Mouse (Mus musculus) cerebellum, adult (tissue): ENCODE results near the gene Suclg2.

Source experiments
- ATAC-seq: cut with Nextera tagmentation; 2 replicates; pipeline ENCODE4 v1.9.2; 2017; ENCODE audit warnings: mild to moderate bottlenecking, moderate library complexity, mixed read lengths; ENCODE audit not compliant: insufficient number of reproducible peaks, low FRiP score, low TSS enrichment

Gene Suclg2

GRCm38 (mm10) chr6:95574389-95574788 lies 144.2 kb downstream of the Suclg2 start:
- ATAC-seq: no peak

GRCm38 (mm10) chr6:95573035-95573759 lies 145.4 kb downstream of the Suclg2 start:
- ATAC-seq: no peak

DNA sequence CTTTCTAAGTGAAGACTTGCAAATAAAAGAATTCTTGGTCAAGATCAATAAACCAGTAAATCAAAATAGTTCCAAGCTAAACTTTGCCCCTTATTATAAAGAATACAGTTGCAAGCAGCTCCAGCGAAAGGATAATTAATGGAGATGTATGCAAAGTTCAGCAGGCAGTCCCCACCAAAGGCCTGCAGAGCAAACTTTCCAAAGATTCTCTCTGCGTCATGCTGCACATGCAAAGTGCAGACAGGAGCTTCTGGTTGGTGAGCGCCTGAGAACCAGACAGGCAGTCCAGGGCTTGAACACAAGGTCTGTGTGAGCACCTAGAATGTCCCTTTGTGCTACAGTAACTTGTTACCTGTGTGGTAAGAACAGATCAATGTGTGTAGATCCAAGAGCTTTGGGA lies 147.0 kb downstream of the Suclg2 start:
- ATAC-seq: no peak

- ATAC-seq: no peak
These were observed 155.1 kb downstream of the Suclg2 start for GRCm38 (mm10) chr6:95563355-95564009.

GRCm38 (mm10) chr6:95556320-95556719 lies 162.3 kb downstream of the Suclg2 start:
- ATAC-seq: no peak

GRCm38 (mm10) chr6:95552339-95552950 lies 166.2 kb downstream of the Suclg2 start:
- ATAC-seq: no peak

DNA sequence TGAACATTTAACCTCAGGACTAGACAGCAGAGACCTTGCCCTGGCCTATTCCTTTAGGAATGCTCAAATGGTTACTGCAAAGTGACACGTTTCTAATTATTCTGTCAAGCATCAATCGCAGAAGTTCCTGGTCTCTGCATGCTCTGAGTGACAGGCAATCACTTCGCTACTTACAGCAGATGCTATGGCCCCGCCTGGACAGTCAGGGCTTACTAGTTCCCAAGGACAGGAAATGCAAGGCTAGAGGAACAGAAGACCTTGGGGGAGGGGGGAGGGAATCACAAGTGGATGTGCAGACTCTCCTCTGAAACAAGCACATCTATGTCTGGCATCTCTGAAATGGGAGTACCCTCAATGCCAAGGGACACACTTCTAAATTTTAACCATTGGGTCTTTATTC lies 167.6 kb downstream of the Suclg2 start:
- no peak for ATAC-seq

GRCm38 (mm10) chr6:95546189-95546832 lies 172.3 kb downstream of the Suclg2 start:
- no peak for ATAC-seq

DNA sequence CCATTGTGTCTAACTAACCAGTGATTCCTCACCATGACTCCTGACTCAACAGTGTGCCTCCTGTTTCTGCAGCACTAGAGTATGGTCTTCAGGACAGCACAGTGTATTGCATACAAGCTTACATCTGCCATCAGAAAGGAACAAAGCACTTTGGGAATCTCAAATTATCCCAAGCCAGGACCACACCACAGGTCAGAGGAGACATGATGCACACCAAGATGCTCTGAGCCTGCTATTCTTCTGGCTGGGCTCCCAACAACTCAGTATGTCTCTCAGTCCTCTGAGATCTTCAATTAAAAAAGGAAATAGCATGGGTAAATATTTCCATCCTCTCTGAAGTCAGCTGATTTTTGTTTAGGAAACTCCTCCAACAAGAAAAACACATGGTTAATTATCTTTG lies 172.9 kb downstream of the Suclg2 start:
- ATAC-seq: no peak

DNA sequence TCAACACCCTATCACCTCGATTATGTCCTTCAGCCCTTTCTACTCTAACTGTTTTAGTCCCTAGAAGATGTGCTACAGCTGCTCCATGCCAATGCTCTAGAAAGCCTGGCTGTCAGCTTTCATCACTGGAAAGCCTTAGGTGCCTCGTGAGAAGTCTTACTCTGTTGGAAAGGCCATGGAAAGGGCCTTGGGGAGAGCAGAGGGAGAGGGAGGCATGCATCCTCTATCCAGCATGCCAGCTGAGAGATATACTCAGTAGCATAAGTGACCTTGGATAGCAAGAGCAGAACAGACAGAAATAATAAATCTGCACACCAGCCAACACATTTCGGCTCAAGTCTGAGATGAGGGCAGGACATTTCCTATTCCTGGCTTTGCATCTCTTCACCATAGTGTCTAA lies 173.3 kb downstream of the Suclg2 start:
- ATAC-seq: no peak

- no peak for ATAC-seq
These were observed 183.4 kb downstream of the Suclg2 start for GRCm38 (mm10) chr6:95535191-95535590.

GRCm38 (mm10) chr6:95519846-95520245 lies 198.8 kb downstream of the Suclg2 start:
- ATAC-seq: no peak

DNA sequence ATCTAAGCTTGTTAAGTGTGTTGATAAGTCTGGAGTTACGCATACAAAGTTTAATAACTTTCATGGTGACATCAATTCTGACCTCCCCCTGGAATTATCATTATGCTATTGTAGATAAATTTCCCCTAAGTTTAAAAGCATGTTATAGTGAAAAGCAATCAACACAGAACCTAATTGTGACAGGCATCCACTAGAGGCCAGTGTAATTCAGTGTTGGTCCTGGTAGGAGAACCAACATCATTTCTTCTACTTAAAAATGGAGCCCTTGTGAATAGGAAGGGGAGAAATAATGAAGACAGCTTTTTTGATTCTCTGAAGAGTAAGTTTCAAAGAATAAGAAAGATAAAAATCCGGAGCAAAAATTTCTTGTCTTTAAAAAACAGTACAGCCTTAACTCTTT lies 200.2 kb downstream of the Suclg2 start:
- no peak for ATAC-seq

- ATAC-seq: no peak
These were observed 202.9 kb downstream of the Suclg2 start for GRCm38 (mm10) chr6:95515721-95516120.

- ATAC-seq: no peak
These were observed 203.9 kb downstream of the Suclg2 start for GRCm38 (mm10) chr6:95514726-95515125.

DNA sequence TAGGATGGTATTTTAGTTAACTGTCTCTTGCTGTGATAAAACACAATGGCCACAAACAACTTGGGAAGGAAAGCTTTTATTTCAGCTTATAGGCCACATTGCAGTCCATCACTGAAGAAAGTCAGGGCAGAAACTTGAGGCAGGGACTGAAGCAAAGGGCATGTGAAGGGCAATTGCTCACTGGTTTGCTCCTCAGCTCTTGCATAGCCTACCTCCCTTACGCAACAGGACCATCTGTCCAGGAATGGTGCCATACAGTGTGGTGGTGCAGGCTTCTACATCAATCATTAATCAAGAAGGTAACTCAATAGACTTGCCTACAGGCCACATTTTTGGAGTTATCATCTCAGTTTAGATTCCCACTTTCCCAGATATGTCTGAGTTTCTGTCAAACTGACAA lies 206.9 kb downstream of the Suclg2 start:
- no peak for ATAC-seq

- ATAC-seq: no peak
These were observed 217.8 kb downstream of the Suclg2 start for GRCm38 (mm10) chr6:95500771-95501170.

DNA sequence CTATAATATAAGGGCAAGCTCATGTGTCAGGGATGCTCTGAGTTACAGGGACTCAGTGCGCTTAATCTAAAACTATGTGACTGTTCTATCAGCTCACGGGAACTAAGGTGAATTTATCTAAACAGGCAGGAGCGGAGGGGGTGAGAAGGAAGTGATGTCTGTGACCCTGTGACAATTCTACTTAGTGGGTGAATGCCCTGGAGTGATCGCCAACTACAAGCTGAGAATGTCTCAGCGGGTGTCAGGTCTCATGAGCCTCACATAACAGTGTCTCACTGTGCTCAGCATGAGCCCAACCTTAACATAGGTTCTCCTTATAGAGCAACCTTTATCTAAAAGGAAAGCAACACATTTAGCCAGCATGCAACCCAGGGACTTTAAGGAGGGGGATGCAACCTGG lies 219.0 kb downstream of the Suclg2 start:
- ATAC-seq: no peak

- ATAC-seq: no peak
These were observed 226.2 kb downstream of the Suclg2 start for GRCm38 (mm10) chr6:95492216-95492956.

- ATAC-seq: no peak
These were observed 227.6 kb downstream of the Suclg2 start for GRCm38 (mm10) chr6:95491043-95491442.

DNA sequence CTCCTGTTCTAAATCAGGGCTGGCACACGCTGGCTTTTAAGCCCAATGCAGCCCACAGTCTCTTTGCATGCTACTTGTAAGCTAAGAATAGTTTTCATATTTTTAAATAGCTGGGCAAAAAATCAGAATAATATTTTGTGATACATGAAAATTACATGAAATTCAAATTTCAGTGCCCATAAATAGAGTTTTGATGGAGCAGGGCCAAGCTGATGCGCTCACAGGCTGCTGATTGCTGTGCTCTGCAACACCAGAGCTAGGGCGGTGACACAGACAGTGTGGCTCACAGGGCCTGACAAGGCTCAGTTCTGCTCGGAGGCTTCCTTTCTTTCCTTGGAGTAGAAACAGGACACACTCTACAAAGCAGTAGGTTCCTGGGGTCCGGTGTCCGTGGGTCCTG lies 232.8 kb downstream of the Suclg2 start:
- no peak for ATAC-seq
